ENCODE assay signal across 8 mouse cellular contexts in genomic region chr19:5848826-5849672, GRCm38 (mm10). TPM values are rescaled to one million over a fixed set of nuclear protein-coding genes. Genes with fewer than 3 reads are reported as not detected.
A peak's percentile ranks its signal among the peaks of the same experiment; 100 is the strongest.
DNase-seq lines count a peak whose midpoint lies in the region; ATAC-seq and TF ChIP-seq lines count a peak whose summit lies in the region.

No protein-coding gene starts in this region.

- H3K4me2 ChIP-seq in hindbrain, embryonic 12.5 days (replicated peaks), result peak overlapping the region; percentile 56
- peak overlapping the region; percentile 78 for H3K4me2 ChIP-seq in liver, embryonic 11.5 days
- H3K4me2 ChIP-seq in neural tube, embryonic 14.5 days (ENCODE audit: low read depth, low read length), result peak overlapping the region; percentile 27

- H3K9ac ChIP-seq in hindbrain, embryonic 12.5 days, result peak overlapping the region; percentile 28
- peak overlapping the region; percentile 65 for H3K9ac ChIP-seq in liver, embryonic 11.5 days (ENCODE audit: low read depth, low read length)
- H3K9ac ChIP-seq in neural tube, embryonic 14.5 days (replicated peaks; ENCODE audit: low read depth, low read length), result peak overlapping the region; percentile 16; the same call in 1 of the 2 replicates

- no peaks in the 10 kb centered on the region for H3K9me3 ChIP-seq in hindbrain, embryonic 12.5 days (replicated peaks)
- H3K9me3 ChIP-seq in liver, embryonic 11.5 days (ENCODE audit: control insufficient read depth, low read length), result no peaks in the 10 kb centered on the region
- no peaks in the 10 kb centered on the region for H3K9me3 ChIP-seq in neural tube, embryonic 14.5 days (ENCODE audit: control insufficient read depth, low read length)

- H3K36me3 ChIP-seq in hindbrain, embryonic 12.5 days, result peaks cover 22% of the 10 kb centered on the region
- peaks cover 6% of the 10 kb centered on the region; the same call in 1 of the 2 replicates for H3K36me3 ChIP-seq in liver, embryonic 11.5 days (ENCODE audit: control insufficient read depth, insufficient read depth, low read length)
- H3K36me3 ChIP-seq in neural tube, embryonic 14.5 days (ENCODE audit: control insufficient read depth, insufficient read depth, low read length), result peaks cover 9% of the 10 kb centered on the region

- ATAC-seq in hindbrain, embryonic 12.5 days (ENCODE audit: low FRiP score), result no peak
- no peak for ATAC-seq in liver, embryonic 11.5 days (replicated peaks; ENCODE audit: low FRiP score)
- ATAC-seq in neural tube, embryonic 14.5 days (ENCODE audit: low read depth), result no peak

- DNase-seq in lung, adult 18-20 months, result peak; percentile 72 to 81
- no peak for DNase-seq in lung, postnatal 10 days
- peak; percentile 87 for DNase-seq in adrenal gland, postnatal 14 days
- DNase-seq in liver, embryonic 11.5 days (ENCODE audit: low spot score), result no peak
- no peak for DNase-seq in layer of hippocampus, adult 9-10 months (ENCODE audit: low spot score)

- H3K27ac ChIP-seq in embryonic fibroblast, embryonic 13.5 days (ENCODE audit: insufficient read depth, low read length), result peak overlapping the region; percentile 100
- peak overlapping the region; percentile 96 for H3K27ac ChIP-seq in hindbrain, embryonic 12.5 days
- H3K27ac ChIP-seq in liver, embryonic 11.5 days (ENCODE audit: low read depth, low read length), result peak overlapping the region; percentile 98
- H3K27ac ChIP-seq in neural tube, embryonic 14.5 days (ENCODE audit: low read depth, low read length), result peak overlapping the region; percentile 98

- whole genome bisulfite sequencing in hindbrain, embryonic 12.5 days, result 34% methylated on average over 13 of the region's 13 CpGs
- 26% methylated on average over 13 of the region's 13 CpGs for WGBS in liver, embryonic 11.5 days
- 35% methylated on average over 13 of the region's 13 CpGs for WGBS in neural tube, embryonic 14.5 days

- H3K4me3 ChIP-seq in embryonic fibroblast, embryonic 13.5 days (ENCODE audit: insufficient read depth, low read length), result peak overlapping the region; percentile 12
- H3K4me3 ChIP-seq in hindbrain, embryonic 12.5 days, result no peak overlapping the region
- peak overlapping the region; percentile 18 for H3K4me3 ChIP-seq in liver, embryonic 11.5 days (ENCODE audit: low read depth, low read length)
- no peak overlapping the region for H3K4me3 ChIP-seq in neural tube, embryonic 14.5 days (ENCODE audit: low read depth, low read length)

- no peak for TF ChIP-seq CTCF in embryonic fibroblast, embryonic 13.5 days (IDR thresholded peaks at IDR 0.05; ENCODE audit: borderline replicate concordance, insufficient read depth, low read length)

- TF ChIP-seq POLR2A in embryonic fibroblast, embryonic 13.5 days (IDR thresholded peaks at IDR 0.05; ENCODE audit: low read depth, low read length), result peak; percentile 5

- H3K27me3 ChIP-seq in hindbrain, embryonic 12.5 days, result no peaks in the 10 kb centered on the region
- H3K27me3 ChIP-seq in liver, embryonic 11.5 days (replicated peaks; ENCODE audit: control insufficient read depth, insufficient read depth, low read length), result no peaks in the 10 kb centered on the region
- H3K27me3 ChIP-seq in neural tube, embryonic 14.5 days (ENCODE audit: control insufficient read depth, insufficient read depth, low read length), result no peaks in the 10 kb centered on the region

- H3K4me1 ChIP-seq in embryonic fibroblast, embryonic 13.5 days (ENCODE audit: control insufficient read depth, insufficient read depth, low read length), result peaks cover 17% of the 10 kb centered on the region
- H3K4me1 ChIP-seq in hindbrain, embryonic 12.5 days, result peaks cover 59% of the 10 kb centered on the region
- peaks cover 71% of the 10 kb centered on the region for H3K4me1 ChIP-seq in liver, embryonic 11.5 days (replicated peaks; ENCODE audit: control insufficient read depth, insufficient read depth, low read length)
- H3K4me1 ChIP-seq in neural tube, embryonic 14.5 days (ENCODE audit: control insufficient read depth, insufficient read depth, low read length), result peaks cover 35% of the 10 kb centered on the region

RNA-seq across cellular contexts. Expression of gene Frmd8, which starts 26.0 kb away (rescaled TPM):
- 26.0 and 34.5 TPM in 2 replicates for total RNA-seq in adrenal gland, postnatal 14 days (2021)
- 24.9 and 35.7 TPM in 2 replicates for polyA plus RNA-seq in embryonic fibroblast, embryonic 13.5 days (2011; ENCODE audit: insufficient read length, low read depth, missing spikeins)
- polyA plus RNA-seq in hindbrain, embryonic 12.5 days (2016; fragmentation: Nextera tagmentation; extraction: Ambion mirVana), result 28.7 and 29.9 TPM in 2 replicates
- 26.8 and 27.9 TPM in 2 replicates for polyA plus RNA-seq in liver, embryonic 11.5 days (2014; fragmentation: Nextera tagmentation; extraction: Ambion mirVana)
- polyA plus RNA-seq in neural tube, embryonic 14.5 days (2014; fragmentation: Nextera tagmentation; extraction: Ambion mirVana), result 9.4 and 12.7 TPM in 2 replicates

RNA-seq across cellular contexts. Expression of gene Slc25a45, which starts 28.6 kb away (rescaled TPM):
- 14.7 and 16.5 TPM in 2 replicates for total RNA-seq in adrenal gland, postnatal 14 days (2021)
- polyA plus RNA-seq in embryonic fibroblast, embryonic 13.5 days (2011; ENCODE audit: insufficient read length, low read depth, missing spikeins), result 1.3 and 3.5 TPM in 2 replicates
- polyA plus RNA-seq in hindbrain, embryonic 12.5 days (2016; fragmentation: Nextera tagmentation; extraction: Ambion mirVana), result 2.0 and 2.2 TPM in 2 replicates
- 7.5 and 8.2 TPM in 2 replicates for polyA plus RNA-seq in liver, embryonic 11.5 days (2014; fragmentation: Nextera tagmentation; extraction: Ambion mirVana)
- polyA plus RNA-seq in neural tube, embryonic 14.5 days (2014; fragmentation: Nextera tagmentation; extraction: Ambion mirVana), result 0.59 and 1.3 TPM in 2 replicates

RNA-seq across cellular contexts. Expression of gene Tigd3, which starts 44.9 kb away (rescaled TPM):
- total RNA-seq in adrenal gland, postnatal 14 days (2021), result 1.4 and 1.7 TPM in 2 replicates
- 0.60 and 1.5 TPM in 2 replicates for polyA plus RNA-seq in embryonic fibroblast, embryonic 13.5 days (2011; ENCODE audit: insufficient read length, low read depth, missing spikeins)
- polyA plus RNA-seq in hindbrain, embryonic 12.5 days (2016; fragmentation: Nextera tagmentation; extraction: Ambion mirVana), result 11.0 and 11.3 TPM in 2 replicates
- 3.9 and 4.2 TPM in 2 replicates for polyA plus RNA-seq in liver, embryonic 11.5 days (2014; fragmentation: Nextera tagmentation; extraction: Ambion mirVana)
- polyA plus RNA-seq in neural tube, embryonic 14.5 days (2014; fragmentation: Nextera tagmentation; extraction: Ambion mirVana), result 11.4 and 12.8 TPM in 2 replicates

Comparison
In these comparisons a context has a peak if more than half of its experiments do, and no peak if none do; other contexts are left out.
1. DNase-seq: peak in lung, adult 18-20 months (2 of 2) and adrenal gland, postnatal 14 days (single experiment); none in lung, postnatal 10 days (single experiment), liver, embryonic 11.5 days (single experiment) and layer of hippocampus, adult 9-10 months (single experiment).
2. H3K4me3 ChIP-seq: peak in embryonic fibroblast, embryonic 13.5 days (single experiment) and liver, embryonic 11.5 days (single experiment); none in hindbrain, embryonic 12.5 days (single experiment) and neural tube, embryonic 14.5 days (single experiment).
3. H3K4me2 ChIP-seq: peak in every context shown above with its lines; median percentile 78 in liver, embryonic 11.5 days; 56 in hindbrain, embryonic 12.5 days; 27 in neural tube, embryonic 14.5 days.
4. Peak in every context shown above with its lines, with median percentiles within 50 percentile points of each other: H3K27ac ChIP-seq and H3K9ac ChIP-seq.